Mouse (Mus musculus) CD4-positive, CD25-positive, alpha-beta regulatory T cell, adult 4 months (primary cell): ENCODE measurements around the gene Lce1d. TPM values are rescaled to one million over a fixed set of nuclear protein-coding genes. Genes with fewer than 3 reads are reported as not detected.
A peak's percentile ranks its signal among the peaks of the same experiment; 100 is the strongest.

Experiments
- ATAC-seq: one replicate; pipeline ENCODE4 v1.8.0; 2017
- polyA plus RNA-seq, 2 experiments: library from polyadenylated mRNA; unstranded; fragments of 100-300 nt; shearing (Covaris generic); gene quantifications; one replicate each; pipeline ENCODE4 v1.2.1; 2017

Lce1d gene
- not detected for polyA plus RNA-seq

DNA sequence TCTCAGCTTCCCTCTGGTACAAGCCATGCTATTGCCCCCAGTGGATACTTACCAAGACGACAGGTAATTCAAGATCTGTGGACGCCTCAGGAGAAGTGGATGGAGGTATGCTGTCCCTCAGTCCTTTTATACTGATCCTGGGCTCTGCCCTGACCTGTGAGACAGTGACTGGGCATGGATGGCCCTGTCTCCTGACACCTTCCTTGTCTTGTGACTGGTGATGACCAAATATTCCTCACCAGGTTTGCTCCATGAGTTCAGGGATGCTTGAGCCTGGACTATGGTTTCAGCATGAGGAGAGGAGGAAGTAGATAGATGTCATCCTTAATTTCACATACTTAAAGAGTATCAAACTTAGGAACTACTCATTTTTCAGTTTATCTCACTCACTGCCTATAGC is at the start of gene Lce1d:
Lce1d (minus strand) TSS at position 101 of the 400 bp plus-strand sequence.
- no peak for ATAC-seq

DNA sequence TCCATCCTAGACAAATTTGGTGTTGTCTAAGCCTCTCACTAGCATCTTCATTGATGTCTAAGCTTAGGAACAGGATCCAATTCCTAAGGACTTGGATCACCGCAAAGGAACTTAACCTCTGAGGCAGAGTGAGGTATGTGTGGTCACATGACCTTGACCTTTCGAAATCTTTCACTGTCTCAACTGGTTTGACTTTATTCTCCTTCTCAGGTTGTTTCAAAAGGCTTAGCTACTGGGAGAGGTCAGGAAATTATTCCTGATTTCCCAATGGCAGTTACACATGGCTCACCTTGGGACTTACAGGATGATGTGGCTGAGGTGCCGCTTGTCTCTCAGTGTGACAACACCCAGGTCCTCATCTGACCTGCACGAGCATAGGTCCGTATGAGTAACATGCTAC is 35.6 kb upstream of the Lce1d start:
- ATAC-seq, result no peak

DNA sequence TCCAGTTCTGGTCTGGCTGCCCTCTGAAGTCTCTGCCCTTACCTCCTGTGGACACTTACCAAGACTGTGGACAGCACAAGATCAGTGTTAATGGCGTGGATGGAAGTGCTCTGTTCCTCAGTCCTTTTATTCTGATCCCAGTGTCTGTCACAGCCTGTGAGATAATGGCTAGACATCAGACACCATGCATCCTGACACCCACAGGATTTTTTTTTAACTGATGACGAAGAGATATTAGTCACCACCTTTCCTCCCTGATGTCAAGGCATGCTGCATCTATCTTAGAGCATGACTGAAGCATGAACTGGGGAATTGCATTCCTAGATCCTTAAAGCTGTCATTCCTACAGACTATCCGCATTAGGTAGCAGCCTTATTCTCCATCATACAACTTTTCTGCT is 33.2 kb upstream of the Lce1d start, which contains the start of gene Lce1f:
Lce1f (minus strand) TSS at position 101 of the 400 bp plus-strand sequence.
- no peak for ATAC-seq

DNA sequence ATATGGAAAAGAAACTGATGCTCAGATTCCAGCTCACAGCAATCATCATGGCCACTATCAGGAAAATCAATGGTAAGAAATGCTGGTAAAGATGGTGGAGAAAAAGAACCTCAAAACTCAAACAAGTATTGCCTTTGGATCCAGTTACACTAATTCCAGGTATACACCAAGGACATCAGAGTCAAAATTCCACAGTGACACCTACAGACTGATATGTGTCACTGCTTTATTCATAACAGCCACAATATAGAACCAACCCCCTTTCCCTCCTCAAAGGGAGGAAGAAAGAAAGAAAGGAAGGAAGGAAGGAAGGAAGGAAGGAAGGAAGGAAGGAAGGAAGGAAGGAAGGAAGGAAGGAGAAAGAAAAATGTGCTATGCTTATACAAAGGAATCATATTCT is 28.1 kb upstream of the Lce1d start:
- no peak for ATAC-seq

DNA sequence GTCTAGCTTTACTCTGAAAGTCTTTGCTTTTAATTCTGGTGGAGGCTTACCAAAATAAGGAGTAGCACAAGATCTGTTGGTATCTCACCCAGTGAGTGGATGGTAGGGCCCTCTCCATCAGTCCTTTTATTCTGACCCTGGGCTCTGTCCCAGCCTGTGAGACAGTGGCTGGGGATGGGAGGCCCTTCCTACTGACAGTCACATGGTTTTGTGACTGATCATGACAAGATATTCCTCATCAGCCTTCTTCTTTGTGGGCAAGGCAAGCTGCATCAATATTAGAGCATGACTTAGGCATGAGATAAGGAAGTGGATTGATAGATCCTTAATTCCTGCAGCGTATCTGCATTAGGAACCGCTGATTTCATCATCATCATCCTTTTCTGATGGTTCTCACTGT is 22.0 kb upstream of the Lce1d start, which contains the start of gene Lce1e:
Lce1e (minus strand) TSS at position 101 of the 400 bp plus-strand sequence.
- ATAC-seq, result no peak

DNA sequence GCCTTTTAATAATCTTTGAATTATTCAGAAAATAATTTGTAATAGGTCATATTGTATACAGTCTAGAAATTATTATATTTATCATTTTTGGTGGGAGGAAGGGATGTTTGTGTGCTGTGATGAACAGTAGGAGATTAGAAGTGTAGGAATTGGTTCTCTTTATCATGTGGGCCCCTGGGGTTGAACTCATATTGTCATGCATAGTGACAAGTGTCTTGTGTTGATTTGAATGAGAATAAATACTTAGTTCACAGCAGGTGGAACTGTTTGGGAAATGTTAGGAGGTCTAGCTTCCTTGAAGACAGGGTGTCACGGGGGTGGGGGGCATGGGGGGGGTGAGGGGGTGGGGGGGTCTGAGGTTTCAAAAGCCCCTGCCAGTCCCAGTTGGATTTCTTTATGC is 7.6 kb upstream of the Lce1d start:
- ATAC-seq, result no peak

DNA sequence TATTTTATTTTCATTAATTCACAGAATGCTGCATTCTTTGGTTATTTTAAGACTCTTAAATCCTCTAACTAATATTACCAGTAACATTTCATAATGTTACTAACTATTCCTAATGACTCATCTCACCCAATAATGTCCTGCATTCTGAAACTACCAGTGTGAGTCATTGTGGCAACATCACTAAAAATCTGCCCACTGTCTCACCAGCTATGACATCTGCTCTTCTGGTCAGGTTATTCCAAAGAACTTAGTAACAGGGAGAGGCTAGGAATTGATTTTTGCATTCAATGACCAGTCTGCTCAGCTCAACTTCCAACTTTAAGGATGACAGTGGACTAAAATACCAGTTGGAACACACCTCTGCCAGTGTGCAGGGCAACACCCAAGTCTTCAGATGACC is 4.7 kb upstream of the Lce1d start:
- no peak for ATAC-seq

DNA sequence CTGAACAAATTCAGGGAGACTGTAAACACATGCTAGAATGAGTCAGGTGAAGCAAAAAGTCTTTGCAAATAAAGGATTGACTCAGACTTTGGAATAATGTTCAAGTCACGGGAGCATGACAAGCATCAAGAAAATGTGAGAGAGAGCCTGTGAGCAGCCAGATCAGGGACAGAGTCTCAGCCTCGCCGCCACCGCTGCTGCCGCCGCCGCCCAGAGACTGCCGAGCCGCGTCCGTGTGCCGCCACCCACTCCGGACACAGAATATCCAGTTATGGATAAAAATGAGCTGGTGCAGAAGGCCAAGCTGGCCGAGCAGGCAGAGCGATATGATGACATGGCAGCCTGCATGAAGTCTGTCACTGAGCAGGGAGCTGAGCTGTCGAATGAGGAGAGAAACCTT is 2.1 kb upstream of the Lce1d start:
- peak; percentile 39 for ATAC-seq

DNA sequence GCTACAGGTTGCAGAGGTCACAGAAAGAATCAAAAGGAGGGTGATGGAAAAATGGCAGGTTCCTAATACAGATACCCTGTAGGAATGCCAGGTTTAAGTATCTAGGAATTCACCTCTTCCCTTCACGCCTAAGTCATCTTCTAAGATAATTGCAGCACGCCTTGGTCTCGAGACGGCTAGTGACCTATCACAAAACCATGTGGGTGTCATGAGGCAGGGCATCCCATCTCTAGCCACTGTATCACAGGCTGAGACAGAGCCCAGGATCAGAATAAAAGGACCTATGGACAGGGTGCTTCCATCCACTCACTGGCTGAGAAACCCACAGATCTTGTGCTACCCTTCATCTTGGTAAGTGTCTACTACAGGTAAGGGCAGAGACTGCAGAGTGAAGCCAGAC is 8.1 kb downstream of the Lce1d start, which contains the start of gene Lce1c:
Lce1c (plus strand) TSS at position 301 of the 400 bp plus-strand sequence.
- ATAC-seq, result no peak

DNA sequence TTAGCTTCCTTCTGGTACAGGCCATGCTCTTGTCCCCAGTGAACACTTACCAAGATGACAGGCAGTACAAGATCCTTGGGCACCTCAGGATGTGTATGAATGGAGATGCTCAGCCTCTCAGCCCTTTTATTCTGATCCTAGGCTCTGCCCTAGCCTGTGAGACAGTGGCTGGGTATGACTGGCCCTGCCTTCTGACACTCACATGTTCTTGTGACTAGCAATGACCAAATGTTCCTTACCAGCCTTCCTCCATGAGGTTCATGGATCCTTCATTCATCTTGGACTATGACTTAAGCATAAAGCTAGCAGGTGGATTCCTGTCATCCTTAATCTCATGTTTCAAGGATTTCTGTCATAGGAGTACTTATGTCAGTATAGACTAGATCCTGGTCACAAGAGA is 16.8 kb downstream of the Lce1d start, which contains the start of gene Lce1a2:
Lce1a2 (minus strand) TSS at position 101 of the 400 bp plus-strand sequence.
- ATAC-seq, result no peak

DNA sequence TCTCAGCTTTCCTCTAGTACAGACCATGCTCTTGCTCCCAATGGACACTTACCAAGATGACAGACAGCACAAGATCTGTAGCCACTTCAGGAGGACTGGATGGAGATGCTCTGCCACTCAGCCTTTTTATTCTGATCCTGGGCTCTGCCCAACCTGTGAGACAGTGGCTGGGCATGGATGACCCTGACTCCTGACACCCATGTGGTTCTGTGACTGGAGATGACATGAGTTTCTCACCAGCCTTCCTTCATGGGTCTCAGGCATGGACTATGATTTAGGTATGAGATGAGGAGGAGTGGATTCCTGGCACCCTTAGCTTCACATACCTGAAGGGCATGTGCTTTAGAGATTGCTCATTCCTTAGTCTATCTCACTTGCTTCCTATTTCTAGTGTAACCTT is 30.2 kb downstream of the Lce1d start, which contains the start of gene Lce1b:
Lce1b (minus strand) TSS at position 101 of the 400 bp plus-strand sequence.
- ATAC-seq, result no peak

DNA sequence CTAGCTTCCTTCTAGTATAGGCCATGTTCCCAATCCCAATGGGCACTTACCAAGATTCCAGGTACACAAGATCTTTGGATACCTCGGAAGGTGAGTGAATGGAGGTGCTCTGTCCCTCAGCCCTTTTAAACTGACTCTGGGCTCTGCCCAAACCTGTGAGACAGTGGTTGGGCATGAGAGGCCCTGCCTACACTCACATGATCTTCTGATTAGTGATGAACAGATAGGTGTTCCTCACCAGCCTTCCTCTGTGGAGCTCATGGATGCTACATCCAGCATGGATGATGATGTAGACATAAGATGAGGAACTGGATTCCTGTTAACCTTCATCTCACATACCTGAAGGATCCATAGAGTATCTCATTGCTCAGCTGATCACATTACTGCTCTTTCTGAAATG is 38.8 kb downstream of the Lce1d start, which contains the start of gene Lce1a1:
Lce1a1 (minus strand) TSS at position 101 of the 400 bp plus-strand sequence.
- no peak for ATAC-seq

DNA sequence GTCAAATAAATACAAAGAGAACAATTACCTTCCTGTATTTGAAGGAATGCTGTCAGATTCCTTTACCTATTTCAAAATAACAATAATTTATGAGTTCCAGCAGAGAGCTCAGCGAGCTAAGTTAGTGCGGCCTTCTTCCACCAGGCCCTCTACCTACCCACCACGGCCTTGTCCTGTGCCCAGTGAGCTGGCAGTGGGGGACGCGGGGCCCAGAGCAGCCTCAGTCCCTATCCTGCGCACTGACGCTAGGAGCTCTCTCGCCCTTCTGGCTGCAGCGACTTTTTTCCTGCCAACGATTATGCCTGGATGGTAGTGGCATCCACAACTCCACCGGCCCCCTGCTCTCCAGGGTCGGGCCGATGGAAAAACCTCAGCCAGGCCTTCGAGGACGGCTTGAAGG is 47.2 kb downstream of the Lce1d start:
- no peak for ATAC-seq

DNA sequence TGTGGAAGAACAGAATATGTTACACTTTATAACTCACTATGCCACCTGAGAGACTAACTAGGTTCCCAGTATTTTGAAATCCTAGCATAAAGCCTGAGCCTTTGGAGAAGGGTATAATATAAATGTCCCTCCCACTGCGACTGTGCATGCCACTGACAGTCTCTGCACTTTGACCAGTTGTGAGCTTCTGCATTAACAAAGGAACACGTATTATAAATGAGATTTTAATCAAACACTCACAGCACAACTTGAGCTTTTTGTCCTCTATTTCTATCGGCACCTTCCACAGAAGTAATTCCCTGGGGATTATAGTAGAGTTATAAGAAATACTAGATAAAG is 48.4 kb downstream of the Lce1d start:
- no peak for ATAC-seq

DNA sequence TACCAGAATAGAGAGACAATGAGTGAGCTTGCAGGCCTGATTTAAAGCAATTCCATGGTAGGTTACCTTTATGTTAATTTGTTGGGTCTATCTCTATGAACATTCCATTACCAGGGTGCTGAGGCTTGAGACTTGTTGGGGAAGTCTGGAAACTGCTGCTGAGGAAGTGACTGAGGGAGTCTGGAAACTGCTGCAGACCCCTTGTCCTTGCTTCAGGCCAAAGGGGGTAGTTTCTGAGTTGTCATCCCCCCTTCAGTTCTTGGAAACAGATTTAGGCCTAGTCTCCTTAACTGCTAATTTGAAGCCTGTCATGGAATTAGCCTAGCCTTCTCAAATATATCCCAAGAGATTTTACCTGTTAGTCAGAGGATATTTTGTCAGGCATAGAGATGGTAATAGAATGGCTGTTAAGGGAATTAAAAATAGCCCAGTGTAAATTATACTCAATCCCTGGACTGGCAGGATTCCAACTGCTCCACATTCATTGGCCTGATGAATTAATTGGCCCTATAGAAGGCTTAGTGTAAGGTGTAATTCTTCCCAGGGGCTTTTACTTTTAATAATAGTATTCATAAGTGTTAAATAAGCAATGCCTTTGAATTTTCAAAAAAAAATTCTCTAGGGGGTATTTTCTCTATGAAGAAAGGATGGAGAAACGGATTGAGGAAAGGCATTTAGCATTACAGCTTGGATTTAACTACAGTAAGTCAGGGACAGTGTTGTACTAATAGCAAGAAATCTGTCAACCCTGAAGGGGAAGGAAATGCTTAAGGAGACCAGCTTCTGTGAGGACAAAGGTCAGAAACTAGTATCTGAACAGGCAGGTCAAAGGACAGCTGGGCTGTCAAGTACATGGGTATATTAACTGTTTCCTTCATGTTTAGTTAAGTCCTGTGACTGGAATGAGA is 49.0 kb downstream of the Lce1d start:
- no peak for ATAC-seq

Other genes with a start within 250 kb of the Lce1d start
- not detected for gene Sprr1b, start 248.4 kb downstream of the Lce1d start, polyA plus RNA-seq
- gene Sprr3, start 228.5 kb downstream of the Lce1d start, polyA plus RNA-seq, result not detected
- not detected for gene Sprr1a, start 201.3 kb downstream of the Lce1d start, polyA plus RNA-seq
- gene Sprr4, start 186.7 kb downstream of the Lce1d start, polyA plus RNA-seq, result not detected
- not detected for gene 2310046K23Rik, start 152.7 kb downstream of the Lce1d start, polyA plus RNA-seq
- not detected for gene Ivl, start 113.5 kb downstream of the Lce1d start, polyA plus RNA-seq
- gene Smcp, start 98.2 kb downstream of the Lce1d start, polyA plus RNA-seq, result not detected
- gene 2210017I01Rik, start 79.7 kb downstream of the Lce1d start, polyA plus RNA-seq, result not detected
- not detected for gene Lce6a, start 65.5 kb downstream of the Lce1d start, polyA plus RNA-seq
- not detected for gene Lce1a1, start 38.9 kb downstream of the Lce1d start, polyA plus RNA-seq
- not detected for gene Lce1b, start 30.3 kb downstream of the Lce1d start, polyA plus RNA-seq
- gene Lce1a2, start 16.9 kb downstream of the Lce1d start, polyA plus RNA-seq, result not detected
- gene Lce1c, start 8.0 kb downstream of the Lce1d start, polyA plus RNA-seq, result not detected
- gene Lce1e, start 21.9 kb upstream of the Lce1d start, polyA plus RNA-seq, result not detected
- not detected for gene Lce1f, start 33.1 kb upstream of the Lce1d start, polyA plus RNA-seq
- gene Gm38119, start 51.9 kb upstream of the Lce1d start, polyA plus RNA-seq, result not detected
- gene Lce1g, start 65.1 kb upstream of the Lce1d start, polyA plus RNA-seq, result not detected
- gene Lce1h, start 77.9 kb upstream of the Lce1d start, polyA plus RNA-seq, result not detected
- gene Lce1i, start 91.7 kb upstream of the Lce1d start, polyA plus RNA-seq, result not detected
- not detected for gene Lce1j, start 103.3 kb upstream of the Lce1d start, polyA plus RNA-seq
- not detected for gene Lce1k, start 120.7 kb upstream of the Lce1d start, polyA plus RNA-seq
- not detected for gene Kprp, start 140.0 kb upstream of the Lce1d start, polyA plus RNA-seq
- gene Lce1l, start 164.1 kb upstream of the Lce1d start, polyA plus RNA-seq, result not detected
- gene 2310050C09Rik, start 183.0 kb upstream of the Lce1d start, polyA plus RNA-seq, result not detected
- not detected for gene Lce3a, start 239.0 kb upstream of the Lce1d start, polyA plus RNA-seq
- gene Lce3b, start 245.8 kb upstream of the Lce1d start, polyA plus RNA-seq, result not detected